Mouse (Mus musculus) lung, postnatal 0 days (tissue): ENCODE data around the gene Tbc1d10a.

Experiments used
- CTCF ChIP-seq: IDR thresholded peaks from 2 replicates; pipeline ENCODE4 v1.5.1; 2016; ENCODE audit warnings: antibody characterized with exemption, mild to moderate bottlenecking
- EP300 ChIP-seq: IDR thresholded peaks from 2 replicates; pipeline ENCODE4 v1.6.1; 2016; ENCODE audit warnings: antibody characterized with exemption, mild to moderate bottlenecking, control low read depth

DNA sequence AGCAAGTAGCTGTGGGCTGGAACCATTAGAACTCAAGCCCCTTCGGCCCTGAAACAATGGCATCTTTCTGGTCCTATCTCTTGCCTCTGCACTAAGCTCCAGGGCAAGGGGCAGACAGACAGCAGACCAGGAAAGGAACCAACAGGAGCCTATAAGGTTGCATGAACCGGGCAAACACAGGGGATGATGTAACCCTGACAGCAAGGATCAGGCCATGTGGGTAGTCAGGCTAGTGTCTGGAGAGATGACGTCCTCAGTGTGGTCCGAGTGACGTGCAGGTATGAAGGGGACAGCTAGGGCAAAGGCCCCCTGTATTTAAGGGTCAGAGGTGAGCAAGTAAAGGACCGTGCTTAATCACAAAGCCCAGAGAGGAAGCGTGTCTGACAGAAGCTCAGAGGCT, 63.7 kb downstream of the Tbc1d10a start:
- no peak for TF ChIP-seq CTCF
- no peak for TF ChIP-seq EP300
